Mouse (Mus musculus): ENCODE measurements around the gene Cfap43.
"Not testable (repeated sequence)": the region's sequence is repeated elsewhere in the genome, so short reads cannot be mapped to it uniquely, and the experiment has no call there.

Cfap43 gene

DNA sequence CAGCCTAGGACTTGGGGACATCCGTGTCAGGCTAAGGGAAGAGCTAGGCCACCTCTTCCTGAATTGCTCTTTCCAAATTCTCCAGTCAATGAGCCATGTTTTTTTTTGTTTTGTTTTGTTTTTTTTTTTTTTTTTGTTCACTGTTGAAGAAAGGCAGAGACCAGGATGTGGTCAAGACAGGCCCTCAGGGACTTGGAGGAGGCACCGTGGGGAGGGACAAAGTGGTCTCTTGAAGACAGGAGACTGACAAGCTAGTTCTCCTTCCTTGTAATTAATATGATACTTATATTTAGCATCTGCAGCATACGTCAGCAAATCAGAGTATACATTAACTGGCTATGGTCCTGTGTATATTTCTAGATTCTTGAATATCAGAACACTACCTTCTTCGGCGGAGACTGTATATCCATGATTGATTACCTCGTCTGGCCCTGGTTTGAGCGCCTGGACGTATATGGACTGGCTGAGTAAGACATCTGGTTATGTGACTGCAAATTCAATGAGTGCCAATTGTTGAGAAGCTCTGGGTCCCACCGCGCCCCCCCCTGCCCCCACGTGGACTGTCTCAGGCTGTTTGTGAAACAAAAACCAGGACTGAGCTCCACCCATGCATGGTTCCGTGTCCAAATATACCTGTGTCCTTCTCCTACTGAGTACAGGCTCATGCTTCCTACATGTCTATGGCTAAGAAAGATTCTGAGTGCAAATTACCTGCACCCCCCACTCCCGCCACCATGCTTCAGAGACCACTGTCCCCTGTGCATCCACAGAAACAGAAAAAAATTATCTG, 34.6 kb downstream of the Cfap43 start:
- DNase-seq, result no peak

DNA sequence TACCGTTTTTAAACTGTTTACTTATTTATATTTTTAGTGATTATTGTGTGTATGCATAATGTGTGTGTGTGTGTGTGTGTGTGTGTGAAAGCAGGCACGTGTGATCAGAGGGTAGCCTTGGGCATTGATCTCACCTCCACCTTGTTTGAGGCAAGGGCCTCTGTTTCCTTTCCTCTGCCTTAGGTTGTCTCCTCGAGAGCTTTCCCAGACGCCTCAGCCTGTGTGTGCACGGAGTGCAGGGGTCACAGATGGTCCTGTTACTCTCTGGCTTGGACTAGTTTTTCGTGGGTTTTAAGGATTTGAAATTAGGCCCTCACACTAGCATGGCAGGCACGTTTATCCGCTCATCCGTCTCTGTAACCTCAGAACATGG, 36.2 kb downstream of the Cfap43 start:
- DNase-seq, result no peak

DNA sequence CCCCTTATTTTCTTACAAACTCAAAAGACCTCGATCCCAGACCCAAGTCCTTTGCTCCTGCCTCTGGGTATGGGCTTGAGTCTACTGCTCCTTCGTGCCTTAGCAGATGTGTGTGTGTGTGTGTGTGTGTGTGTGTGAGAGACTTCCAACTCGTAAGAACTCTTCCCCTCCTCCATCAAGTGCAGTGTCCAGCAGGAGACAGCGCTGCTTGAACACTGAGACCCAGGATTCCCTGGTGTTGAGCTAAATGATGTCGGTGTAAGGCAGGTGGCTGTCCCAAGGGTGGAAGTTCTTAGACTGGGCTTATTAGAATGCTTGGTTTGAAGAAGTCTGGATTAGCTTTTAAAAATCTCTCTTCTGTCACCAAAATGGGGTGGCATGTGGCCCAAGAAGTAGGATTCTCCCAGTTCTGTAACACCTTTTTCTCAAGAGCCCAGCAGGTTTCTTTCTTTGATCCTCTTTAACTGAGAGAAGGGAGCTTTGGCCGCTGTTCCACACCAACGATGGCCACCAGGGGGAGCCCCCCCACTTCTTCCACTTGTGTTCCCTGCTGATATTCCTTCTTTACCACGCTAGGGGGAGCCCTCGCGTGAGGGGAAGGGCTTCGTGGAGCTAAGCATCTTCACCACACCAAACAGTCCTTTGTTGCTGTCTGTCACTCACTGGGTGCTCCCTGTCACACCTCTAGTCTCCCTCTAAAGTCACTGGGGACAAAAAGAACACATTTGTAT, 36.8 kb downstream of the Cfap43 start:
- peak; percentile 87 for DNase-seq

DNA sequence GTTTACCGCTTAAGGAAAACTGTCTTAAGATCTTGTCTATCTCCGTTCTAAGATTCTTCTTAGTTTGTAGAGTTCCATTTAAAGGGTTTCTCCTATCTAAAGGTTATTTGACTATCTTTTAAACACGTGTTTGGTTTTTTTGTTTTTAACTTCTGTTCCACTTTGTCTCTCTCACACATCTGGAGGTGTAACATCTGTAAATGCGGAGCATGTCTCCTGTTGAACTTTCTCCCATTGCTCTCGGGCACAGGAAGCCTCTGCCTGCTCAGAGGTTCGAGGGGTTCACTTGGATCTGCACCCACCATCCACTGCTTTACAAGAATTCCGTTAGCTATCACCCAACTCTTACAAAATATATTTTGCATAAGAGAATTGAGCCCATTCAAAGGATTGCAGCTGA, 37.5 kb downstream of the Cfap43 start:
- DNase-seq, result no peak

DNA sequence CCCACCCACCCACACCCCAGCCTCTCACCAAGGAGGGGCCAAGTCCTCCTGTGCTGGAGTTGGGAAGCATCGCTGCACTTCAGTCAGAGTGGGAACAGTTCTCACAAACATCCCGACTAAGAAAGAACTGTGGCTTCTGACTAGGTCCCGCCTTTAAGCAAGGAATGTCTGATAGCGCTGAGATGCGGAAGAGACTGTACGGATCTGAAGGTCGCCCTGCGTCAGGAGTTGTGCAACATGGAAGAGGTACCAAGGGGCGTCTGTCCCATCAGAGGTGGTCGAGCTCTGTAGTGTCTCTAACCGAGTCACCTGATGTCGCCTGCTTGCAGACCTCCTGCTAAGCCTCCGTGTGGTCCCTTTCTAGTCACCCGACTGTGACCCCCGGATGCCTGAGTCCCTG, 42.8 kb downstream of the Cfap43 start:
- DNase-seq, result no peak

DNA sequence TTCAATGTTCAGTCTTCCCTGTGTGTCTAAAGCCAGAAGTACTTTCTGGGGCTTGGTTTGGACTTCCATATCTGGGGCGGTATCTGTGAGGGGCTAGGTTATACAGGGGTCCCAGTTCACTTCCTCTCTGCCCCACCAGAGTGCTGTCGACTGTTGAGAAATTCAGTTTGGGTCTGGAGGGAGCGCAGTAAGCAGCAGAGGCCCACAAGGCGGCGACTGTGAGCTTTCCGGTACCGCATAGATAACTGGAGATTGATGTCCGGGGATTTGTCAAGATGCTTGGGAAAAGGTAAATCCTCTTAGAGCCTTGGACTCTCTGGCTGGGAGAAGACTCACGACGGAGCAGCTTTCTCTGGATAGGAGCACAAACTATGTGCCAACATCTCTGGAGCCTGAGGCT, 47.6 kb downstream of the Cfap43 start:
- DNase-seq, result peak; percentile 27

DNA sequence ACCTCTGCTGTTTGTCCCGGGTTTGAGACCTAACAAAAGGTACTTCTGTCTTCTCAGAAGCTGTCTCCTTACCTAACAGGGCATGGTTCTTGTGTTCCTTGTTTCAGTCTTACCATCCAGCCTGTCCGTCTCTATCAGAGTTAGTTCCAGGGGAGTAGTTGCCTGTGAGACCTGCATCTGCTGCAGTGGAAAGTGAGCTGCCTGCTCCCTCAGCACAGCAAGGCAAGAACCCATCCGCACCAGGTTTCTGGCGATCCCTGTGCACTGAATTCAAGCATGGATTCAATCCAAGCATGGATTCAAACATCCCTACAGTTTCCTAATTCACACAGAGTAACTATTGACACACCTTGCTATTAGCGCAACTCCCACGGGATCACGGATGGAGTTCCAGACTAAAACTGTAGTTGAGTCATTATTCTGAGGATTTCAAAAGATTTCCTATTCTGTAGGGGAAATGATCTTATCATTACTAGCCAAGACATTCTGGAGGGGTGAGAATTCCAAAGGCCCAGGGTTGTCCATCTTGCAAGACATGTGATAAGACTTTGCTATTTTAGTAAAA, 48.9 kb downstream of the Cfap43 start:
- DNase-seq, result no peak

DNA sequence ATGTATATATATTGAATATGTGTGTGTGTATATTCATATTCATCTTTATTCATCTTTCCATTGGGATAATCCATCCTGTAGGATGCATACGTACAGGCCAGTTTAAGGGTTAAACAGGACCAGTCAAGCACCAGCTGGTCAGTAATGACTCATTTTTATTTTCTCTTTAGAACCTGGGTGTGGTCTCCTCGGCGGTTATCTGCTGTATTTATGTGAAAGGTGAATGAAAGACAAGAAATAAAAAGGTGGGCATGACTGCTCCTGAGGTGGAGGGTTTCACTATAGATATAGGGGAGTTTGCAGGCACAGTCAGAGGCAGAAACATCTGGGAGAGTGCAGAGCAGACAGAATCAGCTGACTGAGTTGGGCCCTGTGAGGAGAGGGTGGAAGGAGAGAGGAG, 49.6 kb downstream of the Cfap43 start:
- no peak for DNase-seq

DNA sequence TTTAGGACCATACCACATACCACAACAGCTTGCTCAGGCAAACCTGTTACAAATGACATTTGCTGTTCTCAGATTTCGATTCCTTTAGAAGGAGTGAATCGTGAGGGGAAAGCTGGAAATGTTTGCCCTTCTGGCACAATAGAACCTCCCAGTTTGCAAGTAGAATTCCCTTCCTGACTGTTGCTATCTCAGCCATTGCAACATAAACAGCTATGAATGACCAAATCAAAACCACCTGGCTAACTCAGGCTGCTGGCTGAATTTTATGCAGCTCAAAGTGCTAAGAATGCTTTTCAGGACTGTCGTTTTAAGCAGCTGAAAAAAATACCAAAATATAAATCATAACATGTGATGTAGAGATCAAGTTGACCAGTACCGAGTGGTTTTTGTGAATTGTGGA, 50.1 kb downstream of the Cfap43 start:
- no peak for DNase-seq

DNA sequence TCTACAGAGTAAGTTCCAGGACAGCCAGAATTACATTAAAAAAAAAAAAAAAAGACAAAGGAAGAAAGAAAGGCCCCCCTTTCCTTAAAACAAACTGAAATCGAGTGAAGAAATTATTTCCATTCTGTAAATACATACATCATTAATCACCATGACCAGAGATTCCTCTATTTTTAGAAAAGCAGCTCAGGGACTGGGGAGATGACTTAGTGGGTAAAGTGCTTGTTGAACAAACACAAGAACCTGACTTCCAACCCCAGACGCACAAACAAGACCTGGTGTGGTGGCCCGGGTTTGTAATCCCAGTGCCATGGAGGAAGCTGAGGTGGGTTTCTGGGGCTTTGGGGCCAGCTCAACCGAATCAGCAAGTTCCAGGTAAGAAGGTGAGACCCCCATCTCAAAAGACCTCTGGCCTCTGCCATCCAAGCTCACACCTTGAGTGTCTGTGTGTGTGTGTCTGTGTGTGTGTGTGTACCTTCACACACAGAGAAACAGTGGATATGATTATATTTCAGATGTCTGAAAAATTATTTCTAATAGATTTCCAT, 51.4 kb downstream of the Cfap43 start:
- no peak for DNase-seq

DNA sequence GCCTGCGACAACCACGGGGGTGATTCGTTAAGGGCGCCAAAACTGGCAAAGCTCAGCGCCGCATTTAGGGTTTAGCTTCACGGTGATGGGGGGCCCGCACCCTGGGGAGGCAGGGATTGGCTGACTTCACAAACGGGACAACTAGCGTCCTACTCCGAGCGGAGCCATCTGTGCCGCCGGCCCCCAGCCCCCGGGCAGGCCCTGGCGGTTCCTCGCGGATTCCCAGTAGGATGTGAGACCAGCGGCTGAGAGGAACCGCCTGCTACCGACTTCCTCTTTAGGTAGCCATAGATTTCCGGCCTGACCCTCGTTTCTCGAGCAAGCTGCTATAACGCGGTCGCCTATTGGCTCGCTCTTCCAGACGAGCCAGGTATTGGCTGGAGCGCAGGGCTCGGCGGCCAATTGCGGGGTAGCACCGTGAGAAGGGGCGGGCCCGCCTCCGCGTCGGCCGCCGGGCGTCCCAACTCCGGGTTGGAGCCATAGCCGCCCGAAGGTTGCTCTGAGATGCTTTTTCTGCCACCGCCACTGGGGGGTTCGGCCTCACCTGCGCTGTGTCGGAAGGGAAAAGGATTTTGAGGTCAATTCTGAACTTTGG, 53.6 kb downstream of the Cfap43 start, which contains the start of gene Gsto2:
TSS of gene Gsto2 (plus strand) at position 182 of the 595 bp plus-strand sequence.
- peak; percentile 96 for DNase-seq

DNA sequence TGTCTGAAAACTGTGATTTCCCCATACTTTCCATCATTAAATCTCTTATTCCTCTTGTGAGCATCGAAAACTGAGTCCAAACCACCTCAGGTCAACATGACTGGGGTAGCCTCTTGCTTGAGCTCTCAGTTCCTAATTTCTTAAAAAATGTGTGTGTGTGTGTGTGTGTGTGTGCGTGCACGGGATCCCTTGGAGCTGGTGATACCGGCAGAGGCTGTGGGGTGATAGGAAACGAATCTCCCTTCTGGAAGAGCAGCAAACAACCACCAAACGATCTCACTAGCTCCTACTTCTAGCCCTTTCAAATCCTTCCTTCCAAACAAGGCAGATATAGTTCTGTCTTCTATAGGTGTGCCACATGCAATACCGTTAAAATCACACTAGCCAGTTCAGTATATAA, 54.4 kb downstream of the Cfap43 start:
- no peak for DNase-seq

DNA sequence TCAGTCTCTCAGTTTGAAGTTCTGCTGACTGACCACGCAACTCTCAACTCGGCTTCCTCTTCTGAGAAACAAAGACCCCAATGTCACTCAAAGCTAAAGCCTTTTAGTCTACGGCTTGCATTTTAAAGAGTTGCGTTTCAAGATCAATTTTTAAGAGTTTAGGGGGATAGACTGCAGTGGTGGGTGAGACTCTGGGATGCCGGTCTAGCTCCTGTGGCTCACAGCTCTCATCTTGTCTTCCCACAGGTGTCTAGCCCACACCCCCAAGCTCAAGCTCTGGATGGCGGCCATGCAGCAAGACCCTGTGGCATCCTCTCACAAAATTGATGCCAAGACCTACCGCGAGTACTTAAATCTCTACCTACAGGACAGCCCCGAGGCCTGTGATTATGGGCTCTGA, 55.0 kb downstream of the Cfap43 start:
- DNase-seq, result no peak

DNA sequence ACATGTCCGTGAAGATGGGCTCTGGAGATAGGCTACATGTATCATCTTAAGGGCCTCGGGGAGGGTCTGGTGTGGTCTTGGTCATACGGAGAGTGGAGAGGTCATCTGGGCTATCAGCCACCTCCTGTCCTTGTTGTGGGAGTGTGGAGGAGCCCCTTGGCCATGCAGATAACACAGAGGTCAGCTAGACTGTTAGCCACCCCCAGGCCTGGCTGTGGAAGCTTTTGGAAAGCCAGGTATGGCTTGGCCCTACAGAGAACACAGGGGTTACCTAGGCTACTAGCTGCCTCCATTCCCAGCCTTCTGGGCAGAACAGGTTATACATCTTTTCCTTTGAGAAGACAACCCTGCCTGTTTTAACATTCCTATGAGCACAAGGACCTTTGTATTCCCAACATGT, 56.5 kb downstream of the Cfap43 start:
- DNase-seq, result no peak

DNA sequence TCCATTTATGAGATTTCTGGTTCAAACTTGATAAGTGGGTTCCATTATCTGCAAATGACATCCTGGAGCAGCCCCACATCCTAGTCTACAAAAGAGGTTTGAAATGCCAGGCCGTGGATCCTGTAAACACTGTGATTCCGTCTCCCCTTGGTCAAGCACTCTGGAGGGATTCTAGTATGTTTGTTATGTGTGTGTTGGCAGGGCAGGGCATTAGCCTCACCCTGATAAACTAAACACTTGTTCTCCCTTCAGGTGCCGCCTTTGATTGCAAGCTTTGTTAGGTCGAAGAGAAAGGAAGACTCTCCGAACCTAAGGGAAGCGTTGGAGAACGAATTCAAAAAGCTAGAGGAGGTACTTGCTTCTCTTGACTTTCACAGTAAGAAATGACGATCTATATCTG, 59.9 kb downstream of the Cfap43 start:
- DNase-seq, result no peak

DNA sequence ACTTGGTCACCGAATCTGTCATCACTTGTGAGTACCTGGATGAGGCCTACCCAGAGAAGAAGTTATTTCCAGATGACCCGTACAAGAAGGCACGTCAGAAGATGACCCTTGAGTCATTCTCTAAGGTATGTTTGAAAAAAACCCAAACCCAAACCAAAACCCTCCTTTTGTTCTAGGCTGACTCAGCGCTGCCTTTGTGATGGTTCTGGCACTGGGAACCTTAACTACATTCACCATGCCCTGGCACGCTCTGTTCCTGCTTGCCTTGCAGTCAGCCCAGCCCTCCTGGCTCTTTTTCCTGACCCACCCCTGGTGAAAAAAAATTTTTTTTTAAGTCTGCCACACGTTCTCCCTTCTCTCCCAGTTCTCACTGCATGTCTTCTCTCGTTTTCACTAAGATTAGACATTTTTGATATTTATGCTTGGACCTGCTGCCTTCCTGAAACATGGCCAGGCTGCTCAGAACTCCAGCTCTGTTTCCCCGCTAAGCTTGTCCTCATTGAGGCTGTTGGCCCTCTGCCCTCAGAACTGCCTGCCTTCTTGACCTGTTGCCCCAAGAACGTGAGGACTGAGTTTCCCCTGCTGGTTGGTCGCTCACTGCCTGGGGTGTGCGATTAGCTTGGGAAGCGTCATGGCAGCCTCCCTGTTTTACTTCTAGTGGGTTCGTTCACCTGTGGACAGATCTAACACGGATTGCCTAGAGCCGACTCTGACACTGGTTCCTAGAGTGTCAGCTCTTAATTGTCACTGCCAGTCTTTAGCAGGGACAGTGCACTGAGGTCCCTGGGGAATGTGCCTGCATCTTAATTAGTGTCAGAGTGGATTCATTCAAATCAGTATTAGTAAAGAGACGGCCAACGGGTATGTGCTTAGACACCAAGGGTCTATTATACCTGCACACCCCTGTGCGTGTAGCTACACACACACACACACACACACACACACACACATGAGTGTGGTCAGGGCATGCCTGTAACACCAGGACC, 60.8 kb downstream of the Cfap43 start:
- no peak for DNase-seq

DNA sequence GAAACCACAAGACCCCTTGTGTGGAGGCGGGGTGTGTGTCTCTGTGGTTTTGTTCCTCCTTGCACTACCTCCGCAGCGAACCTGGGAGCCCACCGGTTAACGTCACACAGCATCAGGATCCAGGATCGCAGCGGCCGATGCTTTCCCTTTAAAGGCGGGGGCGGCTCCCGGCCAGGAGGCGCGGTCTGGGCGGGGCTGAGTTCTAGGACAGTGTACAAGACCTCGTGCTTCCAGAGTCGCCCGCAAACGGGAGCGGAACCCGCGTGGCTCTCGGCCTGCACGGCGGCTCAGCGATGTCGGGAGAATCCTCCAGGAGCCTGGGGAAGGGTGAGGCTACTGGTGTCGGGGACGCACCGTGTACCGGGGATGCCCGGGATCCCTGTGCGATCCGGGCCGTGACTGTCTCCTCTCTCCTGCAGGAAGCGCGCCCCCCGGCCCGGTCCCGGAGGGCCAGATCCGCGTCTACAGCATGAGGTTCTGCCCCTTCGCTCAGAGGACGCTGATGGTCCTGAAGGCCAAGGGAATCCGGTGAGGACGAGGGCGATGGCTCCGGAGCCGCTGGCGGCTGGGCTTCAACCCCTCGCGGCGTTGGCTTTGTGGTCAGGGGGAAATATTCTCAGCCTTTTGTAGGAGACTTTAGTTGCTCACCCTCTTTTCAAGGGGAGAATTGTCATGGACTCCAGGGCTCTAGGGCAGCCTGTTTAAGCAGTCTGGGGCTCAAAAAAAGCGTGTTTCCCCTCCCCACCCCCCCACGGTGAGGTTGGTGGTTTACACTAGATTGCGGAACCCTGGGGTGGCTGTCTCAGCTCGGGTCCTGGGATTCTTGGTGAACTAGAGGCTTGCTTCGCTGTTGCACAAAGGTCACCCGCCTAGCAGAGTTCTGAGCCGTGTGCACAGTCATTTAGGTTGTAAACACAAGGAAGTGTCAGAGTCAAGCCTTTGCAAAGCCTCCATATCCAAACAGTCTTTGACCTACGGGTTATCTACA, 64.0 kb downstream of the Cfap43 start, which contains the start of gene Gsto1:
TSS of gene Gsto1 (plus strand) at position 175 of the 988 bp plus-strand sequence.
- peak; percentile 63 for DNase-seq

DNA sequence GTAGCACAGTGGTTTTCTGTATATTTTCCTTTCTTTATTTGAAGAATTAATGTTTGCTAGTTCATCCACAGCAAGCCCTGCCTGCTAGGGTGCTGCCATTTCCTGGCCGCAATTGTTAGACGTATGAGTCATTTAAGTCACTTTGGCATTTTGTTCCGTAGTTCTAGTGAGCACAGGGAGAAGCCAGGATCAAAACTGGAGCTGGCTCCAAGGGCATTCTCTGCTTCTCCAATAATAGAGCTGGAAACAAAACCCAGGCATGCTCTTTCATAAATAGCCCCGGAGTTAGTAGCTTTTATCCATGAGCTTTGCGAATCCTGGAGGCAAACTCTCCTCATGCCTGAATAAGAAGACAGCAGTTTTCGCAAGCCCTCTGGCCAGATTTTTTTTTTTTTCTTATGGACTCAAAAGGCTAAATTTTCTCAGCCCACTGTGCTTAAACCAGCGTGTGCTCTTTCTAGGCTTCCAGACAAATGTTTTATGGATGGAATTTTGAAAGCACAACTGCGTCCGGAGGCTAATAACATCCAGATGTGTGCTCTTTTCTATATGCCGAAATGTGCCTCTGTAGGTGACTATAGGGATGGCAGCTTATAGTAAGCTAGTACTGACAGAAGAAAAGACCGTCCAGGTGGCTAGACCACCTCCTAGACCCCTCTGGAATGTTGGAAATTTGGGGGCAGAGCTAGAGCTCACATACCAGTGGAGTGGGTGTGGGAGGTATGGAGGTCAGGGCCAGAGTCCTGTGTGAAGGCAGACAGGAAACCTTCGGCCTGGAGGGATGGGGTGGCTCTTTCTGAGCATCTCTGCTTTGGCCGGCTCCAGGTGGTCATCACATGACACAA, 64.9 kb downstream of the Cfap43 start:
- no peak for DNase-seq

DNA sequence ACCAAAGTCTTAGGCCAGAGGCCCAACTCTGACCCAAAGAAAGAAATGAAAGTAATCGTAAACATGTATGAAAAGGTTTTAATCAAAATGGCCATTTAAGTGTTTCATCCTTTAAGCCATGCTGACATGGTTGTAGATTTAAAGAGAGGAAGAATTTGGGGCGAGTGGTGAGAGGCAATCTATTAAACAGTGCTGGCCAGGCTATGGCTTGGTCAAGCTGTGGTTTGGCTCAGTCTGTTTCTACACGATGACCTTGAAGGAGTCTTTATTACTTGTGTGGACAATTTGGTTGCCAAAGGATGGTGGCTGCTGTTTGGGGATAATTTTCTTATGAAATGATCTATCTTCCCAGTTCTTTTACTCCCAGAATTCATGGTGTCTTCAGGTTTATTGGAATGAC, 66.0 kb downstream of the Cfap43 start:
- no peak for DNase-seq

DNA sequence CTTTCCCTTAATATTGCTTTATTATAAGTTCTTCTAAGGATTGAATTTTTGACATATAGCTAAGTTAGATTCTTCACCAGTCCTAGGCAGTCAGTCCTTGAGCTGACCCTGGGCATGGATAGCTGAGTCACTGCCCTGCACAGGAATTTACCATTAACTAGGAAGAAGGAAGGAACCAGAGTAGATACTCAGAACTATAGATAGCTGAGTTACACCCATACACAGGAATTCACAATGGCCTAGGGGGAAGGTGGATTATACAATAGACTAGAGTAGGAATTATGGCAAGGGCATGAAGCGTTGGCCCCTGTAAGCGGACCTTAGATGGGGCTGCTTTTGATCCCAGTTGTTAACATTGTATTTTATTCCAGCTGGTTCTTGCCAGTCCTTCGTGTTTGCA, 67.0 kb downstream of the Cfap43 start:
- DNase-seq, result not testable (repeated sequence)

All from thymus, postnatal 14 days (tissue).